Mouse (Mus musculus) C2C12 (cell line): ENCODE results near the gene Stx7. TPM values are rescaled to one million over a fixed set of nuclear protein-coding genes. Genes with fewer than 3 reads are reported as not detected.

Experiments used
- H3K27me3 ChIP-seq: one replicate; pipeline ENCODE4 v1.6.1; 2011; ENCODE audit not compliant: control insufficient read depth, insufficient read depth, insufficient read length
- H3K36me3 ChIP-seq: one replicate; pipeline ENCODE4 v1.6.1; 2011; ENCODE audit not compliant: control insufficient read depth, insufficient read depth
- H3K4me3 ChIP-seq: one replicate; pipeline ENCODE4 v1.5.1; 2011; ENCODE audit warnings: mild to moderate bottlenecking, control low read depth; ENCODE audit not compliant: poor library complexity, insufficient read depth, severe bottlenecking
- H3K79me2 ChIP-seq: one replicate; pipeline ENCODE4 v1.6.1; 2011; ENCODE audit not compliant: control insufficient read depth, insufficient read depth
- H3K79me3 ChIP-seq: one replicate; pipeline ENCODE4 v1.6.1; 2011; ENCODE audit warnings: low read depth, control low read depth
- H3ac ChIP-seq: one replicate; pipeline ENCODE3; 2011; ENCODE audit warnings: low read depth; ENCODE audit not compliant: control insufficient read depth, insufficient read length
- CEBPB ChIP-seq: IDR thresholded peaks from one replicate; pipeline ENCODE4 v1.6.1; 2011; ENCODE audit warnings: low read depth, mild to moderate bottlenecking, control low read depth, moderate library complexity
- CTCF ChIP-seq: IDR thresholded peaks from one replicate; pipeline ENCODE4 v1.5.1; 2011; ENCODE audit not compliant: control insufficient read depth, insufficient read depth, insufficient read length
- FOSL1 ChIP-seq: IDR thresholded peaks from one replicate; pipeline ENCODE4 v1.8.0; 2011; ENCODE audit warnings: mild to moderate bottlenecking, low read length; ENCODE audit not compliant: poor library complexity, insufficient read depth, severe bottlenecking
- MAX ChIP-seq: IDR thresholded peaks from one replicate; pipeline ENCODE4 v1.6.1; 2011; ENCODE audit warnings: mild to moderate bottlenecking, control low read depth
- MYOD1 ChIP-seq: IDR thresholded peaks from one replicate; pipeline ENCODE4 v1.6.1; 2011; ENCODE audit warnings: low read depth; ENCODE audit not compliant: control insufficient read depth, insufficient read length
- MYOG ChIP-seq: IDR thresholded peaks from one replicate; pipeline ENCODE4 v1.6.1; 2011; ENCODE audit not compliant: control insufficient read depth, insufficient read length; ENCODE audit errors: extremely low read depth
- USF1 ChIP-seq: IDR thresholded peaks from one replicate; pipeline ENCODE4 v1.6.1; 2011; ENCODE audit warnings: low read depth, mild to moderate bottlenecking, control low read depth, moderate library complexity
- polyA plus RNA-seq: library from polyadenylated mRNA; unstranded; fragments of >200 nt; fragmentation: generic; extraction: Trizol; gene quantifications from one replicate; pipeline ENCODE4 v1.2.1, GENCODE M21; 2012; ENCODE audit warnings: missing spikeins

Gene Stx7
- polyA plus RNA-seq, 1 experiment, result 29.9 TPM

- Histone ChIP-seq H3ac (no peak overlapping the region), H3K27me3 (peaks cover 9% of the 10 kb centered on the region), H3K79me3 (no peaks in the 10 kb centered on the region), H3K79me2 (no peaks in the 10 kb centered on the region), H3K36me3 (no peaks in the 10 kb centered on the region), H3K4me3 (no peak overlapping the region)
- TF ChIP-seq MYOD1 (no peak), CEBPB (no peak), FOSL1 (no peak), MAX (no peak), CTCF (no peak), MYOG (no peak), USF1 (no peak)
Observed at GRCm38 (mm10) chr10:24142735-24143134, 6.4 kb upstream of the Stx7 start.

- Histone ChIP-seq H3K36me3 (no peaks in the 10 kb centered on the region), H3K79me3 (no peaks in the 10 kb centered on the region), H3K4me3 (no peak overlapping the region), H3ac (no peak overlapping the region), H3K27me3 (no peaks in the 10 kb centered on the region), H3K79me2 (no peaks in the 10 kb centered on the region)
- TF ChIP-seq CTCF (no peak), USF1 (no peak), MYOD1 (no peak), FOSL1 (no peak), MAX (no peak), CEBPB (no peak), MYOG (no peak)
Observed at GRCm38 (mm10) chr10:24150086-24150485, 984 bp downstream of the Stx7 start.

GRCm38 (mm10) chr10:24158470-24159254 lies 9.6 kb downstream of the Stx7 start:
- H3K79me2 ChIP-seq, result no peaks in the 10 kb centered on the region
- H3K79me3 ChIP-seq, result no peaks in the 10 kb centered on the region
- H3K36me3 ChIP-seq, result peaks cover 27% of the 10 kb centered on the region
- TF ChIP-seq MAX (no peak), CEBPB (no peak), MYOG (no peak), MYOD1 (no peak)
- no peak overlapping the region for H3K4me3 ChIP-seq
- no peak overlapping the region for H3ac ChIP-seq
- no peaks in the 10 kb centered on the region for H3K27me3 ChIP-seq

GRCm38 (mm10) chr10:24159575-24159974 lies 10.5 kb downstream of the Stx7 start:
- H3K36me3 ChIP-seq, result peaks cover 27% of the 10 kb centered on the region
- TF ChIP-seq MAX (no peak), CTCF (no peak), CEBPB (no peak), USF1 (no peak), MYOG (no peak), FOSL1 (no peak), MYOD1 (no peak)
- no peaks in the 10 kb centered on the region for H3K27me3 ChIP-seq
- H3K79me3 ChIP-seq, result no peaks in the 10 kb centered on the region
- H3K79me2 ChIP-seq, result no peaks in the 10 kb centered on the region
- H3ac ChIP-seq, result no peak overlapping the region
- no peak overlapping the region for H3K4me3 ChIP-seq

- Histone ChIP-seq H3K79me3 (no peaks in the 10 kb centered on the region), H3K36me3 (peaks cover 25% of the 10 kb centered on the region), H3ac (no peak overlapping the region), H3K27me3 (no peaks in the 10 kb centered on the region), H3K79me2 (no peaks in the 10 kb centered on the region), H3K4me3 (no peak overlapping the region)
- TF ChIP-seq MYOD1 (no peak), CEBPB (no peak), FOSL1 (no peak)
Observed at GRCm38 (mm10) chr10:24160349-24160748, 11.2 kb downstream of the Stx7 start.
